Comparison of ENCODE assay signal across 27 mouse cellular contexts in the genomic region with DNA sequence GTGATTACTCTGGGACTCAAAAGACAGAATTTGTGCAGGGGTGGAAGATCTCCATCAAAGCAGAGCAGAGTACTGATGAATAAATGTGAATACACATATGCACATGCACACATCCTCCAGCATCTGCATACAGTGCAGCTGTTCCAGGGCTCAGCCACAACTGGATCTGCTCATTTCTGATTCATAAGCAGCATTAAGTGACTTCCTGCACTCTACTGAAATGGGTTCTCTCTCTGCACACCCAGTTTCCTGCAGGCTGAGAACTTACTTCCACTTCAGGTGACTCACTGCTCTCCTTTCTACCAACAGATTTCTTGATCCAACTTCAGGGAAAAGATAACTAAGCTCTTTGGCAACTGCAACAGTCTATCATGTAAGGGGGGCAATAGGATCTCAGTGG. TPM values are rescaled to one million over a fixed set of nuclear protein-coding genes. Genes with fewer than 3 reads are reported as not detected.
"Had no signal": no experiment of that assay in that cellular context is flagged by ENCODE, and none has a peak within 500 bp of the region (broad histone marks: within the 10 kb centered on the region; RNA-seq: fewer than 3 reads in every experiment).

No protein-coding gene starts in this region.

- DNase-seq: lung, adult 18-20 months; lung, postnatal 14 days; lung, postnatal 36 days; retina, postnatal 1 day; right cerebral cortex, adult 18-20 months; right cerebral cortex, postnatal 25 days; right cerebral cortex, postnatal 4 days; spleen, adult 18-20 months; thymus, adult 2 months; thymus, postnatal 25 days; thymus, postnatal 4 days had no signal

- H3K4me2 ChIP-seq: liver, embryonic 15.5 days; lung, embryonic 15.5 days; midbrain, embryonic 11.5 days; midbrain, embryonic 13.5 days; neural tube, embryonic 13.5 days; neural tube, embryonic 15.5 days; stomach, embryonic 15.5 days had no signal

- H3K27ac ChIP-seq: liver, embryonic 15.5 days; lung, embryonic 15.5 days; macrophage; midbrain, embryonic 13.5 days; neural tube, embryonic 13.5 days; neural tube, embryonic 15.5 days; stomach, embryonic 15.5 days; stomach, postnatal 0 days had no signal

- H3K36me3 ChIP-seq: liver, embryonic 15.5 days; lung, embryonic 15.5 days; midbrain, embryonic 13.5 days; neural tube, embryonic 13.5 days; neural tube, embryonic 15.5 days; stomach, embryonic 15.5 days had no signal

- ATAC-seq: lung, postnatal 0 days; midbrain, embryonic 13.5 days; midbrain, embryonic 16.5 days had no signal

- H3K9ac ChIP-seq: liver, embryonic 15.5 days; lung, embryonic 15.5 days; midbrain, embryonic 13.5 days; neural tube, embryonic 13.5 days; neural tube, embryonic 15.5 days; stomach, embryonic 15.5 days had no signal

- H3K4me3 ChIP-seq: liver, embryonic 15.5 days; lung, embryonic 15.5 days; megakaryocyte, embryonic 14.5 days; midbrain, embryonic 13.5 days; myocyte; neural tube, embryonic 13.5 days; neural tube, embryonic 15.5 days; stomach, embryonic 15.5 days had no signal

- H3K4me1 ChIP-seq: liver, embryonic 15.5 days; lung, embryonic 15.5 days; megakaryocyte, embryonic 14.5 days; midbrain, embryonic 13.5 days; neural tube, embryonic 13.5 days; neural tube, embryonic 15.5 days; stomach, embryonic 15.5 days had no signal

- H3K9me3 ChIP-seq: liver, embryonic 15.5 days; lung, embryonic 15.5 days; megakaryocyte, embryonic 14.5 days; midbrain, embryonic 13.5 days; neural tube, embryonic 13.5 days; neural tube, embryonic 15.5 days; stomach, embryonic 15.5 days had no signal

- H3K27me3 ChIP-seq: liver, embryonic 15.5 days; lung, embryonic 15.5 days; megakaryocyte, embryonic 14.5 days; midbrain, embryonic 13.5 days; neural tube, embryonic 13.5 days; neural tube, embryonic 15.5 days; stomach, embryonic 15.5 days had no signal

RNA-seq across cellular contexts. Expression of gene Tnip3, which starts 26.3 kb away (rescaled TPM):
- polyA plus RNA-seq: liver, embryonic 15.5 days; midbrain, embryonic 13.5 days; midbrain, embryonic 16.5 days; neural tube, embryonic 11.5 days; neural tube, embryonic 13.5 days; neural tube, embryonic 15.5 days; small intestine, adult 2 months; testis, adult 2 months had no signal
